20 mouse cellular contexts compared by ENCODE assay signal in genomic region chr5:124748296-124748695, GRCm38 (mm10). TPM values are rescaled to one million over a fixed set of nuclear protein-coding genes. Genes with fewer than 3 reads are reported as not detected.
"Had no signal": no experiment of that assay in that cellular context is flagged by ENCODE, and none has a peak within 500 bp of the region (broad histone marks: within the 10 kb centered on the region; RNA-seq: fewer than 3 reads in every experiment).

No protein-coding gene starts in this region.

- H3K4me2 ChIP-seq: lung, embryonic 14.5 days; midbrain, embryonic 12.5 days; neural tube, embryonic 13.5 days; neural tube, embryonic 15.5 days had no signal

- H3K9ac ChIP-seq: lung, embryonic 14.5 days; midbrain, embryonic 12.5 days; neural tube, embryonic 13.5 days; neural tube, embryonic 15.5 days had no signal

- H3K4me3 ChIP-seq: midbrain, embryonic 10.5 days; midbrain, embryonic 12.5 days; myocyte; neural tube, embryonic 13.5 days; neural tube, embryonic 15.5 days had no signal

- H3K36me3 ChIP-seq: midbrain, embryonic 10.5 days; midbrain, embryonic 12.5 days; neural tube, embryonic 13.5 days; neural tube, embryonic 15.5 days had no signal

- H3K9me3 ChIP-seq: midbrain, embryonic 10.5 days; midbrain, embryonic 12.5 days; neural tube, embryonic 13.5 days; neural tube, embryonic 15.5 days had no signal

- H3K27me3 ChIP-seq: midbrain, embryonic 12.5 days; neural tube, embryonic 13.5 days; neural tube, embryonic 15.5 days had no signal

- H3K4me1 ChIP-seq: midbrain, embryonic 10.5 days; midbrain, embryonic 12.5 days; neural tube, embryonic 13.5 days; neural tube, embryonic 15.5 days had no signal

- ATAC-seq: midbrain, embryonic 16.5 days had no signal

- H3K27ac ChIP-seq: midbrain, embryonic 10.5 days; midbrain, embryonic 12.5 days; neural tube, embryonic 13.5 days; neural tube, embryonic 15.5 days had no signal

- DNase-seq: lung, adult 18-20 months; lung, embryonic 14.5 days; lung, postnatal 10 days; lung, postnatal 4 days; midbrain, embryonic 14.5 days; retina, postnatal 1 day; right cerebral cortex, adult 18-20 months; right cerebral cortex, postnatal 25 days; right cerebral cortex, postnatal 4 days; spleen, adult 18-20 months; thymus, adult 18-20 months; thymus, postnatal 14 days; thymus, postnatal 36 days had no signal

RNA-seq across cellular contexts. Expression of gene Dnah10, which starts 23.4 kb away (rescaled TPM):
- total RNA-seq: megakaryocyte-erythroid progenitor cell, adult 5-6 weeks had no signal
